Mouse (Mus musculus): Measurements from ENCODE around the gene Fut4.
"Not testable (repeated sequence)": the region's sequence is repeated elsewhere in the genome, so short reads cannot be mapped to it uniquely, and the experiment has no call there.

Fut4 gene

DNA sequence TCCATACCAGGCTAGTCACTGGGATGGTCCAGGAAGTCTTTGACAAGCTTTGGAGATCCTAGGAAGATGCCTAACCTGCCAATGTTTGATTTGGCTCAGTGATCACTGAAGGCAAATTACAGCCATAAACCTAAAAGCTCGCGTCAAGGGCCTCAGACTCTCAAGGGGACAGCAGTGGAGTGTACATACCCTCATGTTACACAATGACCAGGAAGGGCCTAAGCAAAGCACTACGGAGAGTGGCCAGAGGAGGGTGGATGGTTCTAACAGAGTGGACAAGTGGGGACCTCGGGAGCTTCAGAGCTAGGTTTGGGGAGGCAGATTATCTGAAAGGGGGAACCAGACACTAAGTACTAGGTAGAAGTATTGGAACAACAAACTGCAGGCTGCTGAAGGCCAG is 25.6 kb downstream of the Fut4 start:
- DNase-seq (ENCODE audit: low read depth in 1 of 2, low spot score in 2 of 2): no peak

DNA sequence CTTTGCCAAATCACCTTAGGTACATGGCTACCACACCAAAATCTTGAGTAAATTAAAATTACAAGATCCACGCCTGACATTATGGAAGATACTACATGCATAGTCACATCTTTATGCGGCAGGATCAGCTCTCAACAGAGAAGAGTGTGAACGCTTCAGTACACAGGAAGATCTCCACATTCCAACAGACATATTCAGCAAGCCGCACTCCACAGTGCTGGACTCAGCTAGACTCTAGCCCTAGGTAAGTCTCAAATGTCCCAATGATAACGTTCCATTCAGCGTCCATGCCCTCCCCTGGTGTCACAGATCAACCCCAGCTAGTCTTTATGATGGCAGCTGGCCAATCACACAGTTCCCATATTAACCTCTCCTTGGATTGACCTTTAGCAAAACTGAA is 26.2 kb downstream of the Fut4 start:
- DNase-seq (ENCODE audit: low read depth in 1 of 2, low spot score in 2 of 2): no peak

DNA sequence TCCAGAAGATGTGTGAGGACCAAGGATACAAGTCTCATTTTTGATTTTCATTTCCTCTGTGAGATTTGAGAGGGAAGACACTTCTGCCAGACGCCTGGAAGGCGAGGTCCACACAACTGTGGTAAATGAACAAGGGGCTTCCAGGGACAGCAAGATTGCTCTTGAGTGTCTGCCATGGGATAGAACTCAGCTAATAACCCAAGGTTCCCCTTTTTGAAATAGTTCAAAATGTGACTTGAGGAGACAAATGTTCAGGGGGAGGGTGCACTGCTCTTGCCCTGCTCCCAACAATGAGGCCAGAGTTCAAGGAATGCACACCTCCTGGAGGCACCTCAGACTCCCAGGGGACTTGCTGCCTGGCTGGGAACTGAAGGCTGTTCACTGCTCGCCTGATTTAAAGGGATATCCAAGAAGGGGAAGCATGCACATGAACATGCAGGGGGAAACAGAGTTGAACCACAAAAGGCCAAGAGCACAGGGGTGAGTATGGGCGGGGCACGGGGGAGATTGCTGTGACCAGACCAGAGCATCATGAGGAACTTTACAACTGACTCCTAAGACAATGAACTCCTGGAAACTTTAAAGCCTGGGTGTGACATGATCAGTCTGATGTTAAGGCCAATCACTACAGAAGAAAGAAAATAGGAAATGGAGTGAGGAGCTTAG is 27.3 kb downstream of the Fut4 start:
- peak; percentile 26 to 65 for DNase-seq (ENCODE audit: low read depth in 1 of 2, low spot score in 2 of 2)

DNA sequence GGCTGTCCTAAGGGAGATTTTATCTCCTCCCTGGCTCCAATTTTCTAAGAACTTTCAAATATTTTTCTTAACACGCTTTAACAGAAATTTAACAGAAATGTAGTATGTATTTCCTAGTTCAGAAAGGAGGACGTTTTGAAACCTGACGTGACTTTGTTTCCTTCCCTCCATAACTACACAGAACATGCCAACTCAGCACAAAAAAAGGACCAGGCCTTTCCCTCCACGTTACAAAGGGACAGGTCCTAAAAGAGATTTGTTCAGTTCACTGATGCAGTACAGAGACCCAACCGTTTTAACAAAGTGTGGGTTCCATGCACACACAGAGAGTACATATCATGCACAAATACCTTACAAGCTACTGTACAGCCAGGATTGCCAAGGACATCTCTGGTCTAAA is 30.6 kb downstream of the Fut4 start:
- DNase-seq (ENCODE audit: low read depth in 1 of 2, low spot score in 2 of 2): no peak

DNA sequence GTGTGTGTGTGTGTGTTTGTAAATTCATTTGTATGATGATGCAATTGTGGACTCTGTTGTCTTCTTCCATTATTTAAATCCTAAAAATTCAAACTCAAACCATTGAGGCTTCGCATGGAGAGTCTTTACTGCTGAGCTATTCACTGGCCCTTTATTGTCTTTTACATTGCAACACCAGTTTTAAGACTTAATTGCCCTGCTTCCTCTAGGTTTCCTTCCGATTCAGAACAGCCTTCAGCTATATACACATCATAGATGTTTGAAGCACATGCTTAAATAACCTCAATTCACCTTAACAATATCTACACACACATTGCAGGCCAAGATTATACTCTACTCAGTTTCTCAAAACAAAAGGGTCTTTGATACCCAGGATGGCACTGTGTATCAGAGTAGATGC is 31.8 kb downstream of the Fut4 start:
- no peak for DNase-seq (ENCODE audit: low read depth in 1 of 2, low spot score in 2 of 2)

DNA sequence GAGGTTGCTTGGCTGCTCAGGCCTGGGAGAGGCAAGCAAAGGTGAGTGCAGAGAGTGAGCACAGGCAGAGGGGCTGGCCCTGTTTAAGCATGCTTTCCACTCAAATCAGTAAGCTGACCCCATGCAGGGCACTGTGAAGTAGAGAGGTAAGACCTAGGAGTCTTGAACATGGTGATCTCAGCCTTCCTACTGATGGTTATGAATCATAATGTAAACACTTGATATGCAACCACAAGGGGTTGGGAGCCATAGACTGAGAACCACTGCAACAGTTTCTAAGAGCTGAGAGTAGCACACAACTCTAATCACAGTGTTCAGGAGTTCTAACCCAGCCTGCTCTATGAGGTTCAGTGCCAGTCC is 33.9 kb downstream of the Fut4 start:
- DNase-seq (ENCODE audit: low read depth in 1 of 2, low spot score in 2 of 2): no peak

DNA sequence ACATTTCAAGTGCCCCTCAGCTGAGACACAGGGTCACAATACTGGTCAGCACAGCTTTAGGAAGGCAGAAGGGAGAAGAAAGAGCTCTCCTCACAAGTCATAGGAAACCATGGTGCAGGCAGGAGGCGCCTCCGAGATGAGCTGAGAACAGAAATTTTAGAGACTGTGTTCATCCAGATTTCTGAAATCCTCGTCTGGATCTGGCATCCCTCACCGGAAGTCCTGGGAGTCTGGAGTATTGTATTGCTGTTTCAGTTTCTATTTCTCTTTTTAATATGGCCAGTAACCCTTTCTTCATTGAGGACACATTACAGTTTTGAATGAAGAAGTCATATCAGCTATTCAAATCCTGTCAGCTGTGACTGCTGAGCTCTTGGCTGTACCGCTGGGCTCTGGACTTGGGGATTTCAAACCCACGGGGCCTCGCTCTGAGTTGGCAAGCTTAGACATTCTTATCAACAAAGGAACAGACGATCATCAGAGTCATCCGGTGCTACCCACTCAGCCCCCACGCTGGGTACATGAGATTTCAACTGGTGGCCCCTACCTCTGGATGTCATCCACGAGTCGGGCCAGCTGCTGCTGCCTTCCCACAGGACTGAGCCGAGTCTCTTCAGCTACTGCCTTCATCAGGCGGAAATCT is 34.4 kb downstream of the Fut4 start:
- no peak for DNase-seq (ENCODE audit: low read depth in 1 of 2, low spot score in 2 of 2)

DNA sequence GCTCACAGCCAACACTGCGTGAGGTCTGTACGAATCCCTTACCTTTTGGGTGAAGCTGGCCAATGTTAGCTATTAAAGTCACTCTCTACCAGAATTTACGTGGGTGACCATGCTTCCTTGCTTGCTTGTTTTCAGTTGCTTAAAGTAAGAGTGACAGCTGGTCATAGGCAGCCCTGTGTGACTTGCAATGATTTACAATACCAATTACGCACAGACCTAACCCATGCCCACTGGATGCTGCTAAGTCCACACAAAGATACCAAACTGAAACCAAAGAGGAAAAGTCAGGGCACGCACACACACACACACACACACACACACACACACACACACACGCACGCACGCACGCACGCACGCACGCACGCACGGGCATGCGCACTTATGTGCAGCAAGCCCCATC is 36.9 kb downstream of the Fut4 start:
- DNase-seq (ENCODE audit: low read depth in 1 of 2, low spot score in 2 of 2): no peak

DNA sequence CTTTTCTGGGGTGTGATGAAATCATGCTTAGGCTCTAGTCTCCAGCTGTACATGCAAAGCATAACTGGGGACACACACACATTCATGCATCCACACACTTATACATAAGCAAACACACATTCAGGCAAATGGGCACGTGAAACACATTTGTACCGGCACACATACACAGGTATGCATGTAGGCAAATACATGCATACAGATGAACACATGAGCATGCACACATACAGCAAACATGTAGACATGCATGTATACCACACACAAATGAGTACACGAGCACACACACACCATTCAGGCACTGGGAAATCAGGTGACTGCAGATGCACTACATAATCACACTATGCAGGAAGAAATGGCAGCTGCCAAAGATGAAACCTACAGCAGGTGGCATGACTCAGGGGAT is 41.3 kb downstream of the Fut4 start:
- DNase-seq (ENCODE audit: low read depth in 1 of 2, low spot score in 2 of 2): no peak

DNA sequence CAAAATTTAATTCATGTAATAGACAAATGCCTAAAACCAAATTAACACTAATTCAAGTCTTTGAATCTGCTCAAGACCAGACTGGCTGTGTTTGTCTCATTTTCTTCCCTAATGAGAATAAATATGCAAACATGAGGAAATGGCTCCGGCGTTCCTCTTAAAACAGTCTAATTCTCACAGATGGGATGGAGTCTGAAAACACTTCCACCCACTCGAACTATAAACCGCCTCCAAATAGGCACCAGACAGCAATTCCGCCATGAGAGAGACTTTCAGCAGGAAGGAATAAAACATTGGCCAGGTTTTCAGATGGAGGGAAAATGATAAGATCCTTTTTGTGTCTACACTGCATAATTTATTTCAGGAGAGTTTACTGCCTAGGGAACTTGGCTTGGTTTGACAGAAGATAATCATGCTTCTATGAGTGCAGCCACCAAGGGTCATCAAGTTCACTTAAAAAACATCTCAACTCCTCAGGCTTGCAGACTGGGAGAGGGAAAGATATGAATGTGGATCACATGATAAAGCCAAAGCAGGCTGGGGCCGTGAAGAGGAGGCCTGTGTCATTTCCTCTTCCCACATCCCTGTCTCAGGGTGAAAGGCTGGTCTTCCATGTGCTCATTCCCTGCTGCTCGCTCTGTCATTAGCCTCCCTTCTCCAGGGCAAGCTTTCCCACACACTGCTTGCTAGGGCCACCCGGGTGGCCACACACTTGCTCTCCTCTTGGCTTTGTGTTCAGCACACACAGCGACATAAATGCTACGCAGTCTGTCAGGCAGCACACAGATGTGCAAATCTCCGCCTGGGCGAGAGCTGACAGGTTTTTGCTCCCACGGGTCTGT is 46.7 kb downstream of the Fut4 start:
- DNase-seq (ENCODE audit: low read depth in 1 of 2, low spot score in 2 of 2): no peak

DNA sequence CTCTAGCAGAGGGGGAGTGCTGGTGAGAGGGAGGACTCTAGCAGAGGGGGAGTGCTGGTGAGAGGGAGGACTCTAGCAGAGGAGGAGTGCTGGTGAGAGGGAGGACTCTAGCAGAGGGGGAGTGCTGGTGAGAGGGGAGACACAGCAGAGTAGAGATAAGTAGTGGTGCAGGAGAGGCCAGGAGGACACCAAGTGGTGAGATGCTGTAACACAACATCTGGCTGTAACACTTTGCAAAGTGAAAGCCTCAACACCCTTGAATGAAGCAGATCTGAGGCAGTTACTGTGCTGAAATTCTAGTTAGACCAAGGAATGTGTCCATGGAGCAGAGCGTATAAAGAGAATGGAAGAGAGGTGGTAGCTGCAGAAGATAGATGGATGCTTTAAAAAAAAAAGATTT is 51.4 kb downstream of the Fut4 start:
- DNase-seq (ENCODE audit: low read depth in 1 of 2, low spot score in 2 of 2): not testable (repeated sequence)

DNA sequence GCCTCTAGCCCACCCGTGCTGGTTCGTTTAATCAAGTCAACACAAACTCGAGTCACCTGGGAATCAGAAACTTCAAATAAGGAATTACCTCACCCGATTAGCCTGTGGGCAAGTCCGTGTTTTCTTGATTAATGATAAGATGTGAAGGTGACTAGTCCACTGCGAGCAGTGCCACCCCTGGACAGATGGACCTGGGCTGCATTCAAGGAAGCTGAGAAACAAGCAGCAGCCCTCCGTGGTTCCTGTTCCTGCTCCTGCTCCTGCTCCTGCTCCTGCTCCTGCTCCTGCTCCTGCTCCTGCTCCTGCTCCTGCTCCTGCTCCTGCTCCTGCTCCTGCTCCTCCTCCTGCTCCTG is 52.9 kb downstream of the Fut4 start:
- no peak for DNase-seq (ENCODE audit: low read depth in 1 of 2, low spot score in 2 of 2)

DNA sequence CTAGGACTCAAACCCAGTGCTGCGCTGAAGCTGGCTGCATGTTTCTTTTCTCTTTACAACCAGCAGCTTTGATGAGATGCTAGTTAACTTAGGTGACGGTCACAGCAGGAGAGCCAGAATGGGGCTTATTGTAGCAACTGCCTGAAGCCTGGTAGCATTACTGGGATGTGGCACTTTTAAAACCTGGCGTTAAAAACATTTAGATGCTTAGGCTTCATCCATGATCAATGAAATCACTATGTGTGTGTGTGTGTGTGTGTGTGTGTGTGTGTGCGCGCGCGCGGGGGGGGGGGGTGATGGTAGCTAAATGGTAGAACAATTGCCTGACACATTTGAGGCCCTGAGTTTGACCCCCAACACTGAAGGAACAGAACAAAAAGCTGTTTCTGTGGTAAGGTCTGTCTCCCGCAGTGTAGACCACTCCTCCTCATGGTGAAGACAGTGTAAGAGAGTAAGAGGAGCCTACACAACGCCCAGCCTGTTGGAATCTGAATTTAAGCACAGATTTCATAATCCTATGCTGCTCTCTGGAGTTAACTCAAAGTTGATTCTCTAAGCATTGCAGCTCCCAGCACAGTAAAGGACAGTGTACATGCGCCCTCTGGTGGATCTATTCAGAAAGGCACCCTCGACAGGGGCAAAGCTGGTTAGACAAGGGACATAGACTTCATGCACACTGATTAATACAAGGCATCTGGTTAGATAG is 53.5 kb downstream of the Fut4 start:
- DNase-seq (ENCODE audit: low read depth in 1 of 2, low spot score in 2 of 2): peak; percentile 39 to 72

All from monocyte, adult 2 months (primary cell).